Mouse (Mus musculus): ENCODE results near the gene Gfm1.

The Gfm1 gene

GRCm38 (mm10) chr3:67492086-67492869, 62.4 kb downstream of the Gfm1 start:
- in situ Hi-C loops (cut with MboI; ENCODE audit: unreplicated experiment in 2 of 2): loop anchor here (25.0 kb wide), 4 partner anchors 505 to 1955 kb away; partner anchors contain the start of genes Rsrc1 (in 2 of the 2), Shox2 (in 2 of the 2), Il12a (in 1 of the 2) and Tiparp (in 1 of the 2)

- in situ Hi-C loops (cut with MboI; ENCODE audit: unreplicated experiment in 2 of 2): loop anchor here (25.0 kb wide), 4 partner anchors 506 to 1956 kb away; partner anchors contain the start of genes Rsrc1 (in 2 of the 2), Shox2 (in 2 of the 2), Il12a (in 1 of the 2) and Tiparp (in 1 of the 2)
Observed at GRCm38 (mm10) chr3:67493132-67493531, 63.2 kb downstream of the Gfm1 start.

GRCm38 (mm10) chr3:67496310-67496709, 66.4 kb downstream of the Gfm1 start:
- in situ Hi-C loops (cut with MboI; ENCODE audit: unreplicated experiment in 2 of 2): loop anchor here (5.0 to 25.0 kb wide), 5 partner anchors 34 to 1959 kb away; partner anchors contain the start of genes Lxn (in 2 of the 2), Rsrc1 (in 2 of the 2), Shox2 (in 2 of the 2) and Il12a (in 1 of the 2)

- in situ Hi-C loops (cut with MboI; ENCODE audit: unreplicated experiment in 2 of 2): loop anchor here (5.0 to 25.0 kb wide), 5 partner anchors 36 to 1961 kb away; partner anchors contain the start of genes Lxn (in 2 of the 2), Rsrc1 (in 2 of the 2), Shox2 (in 2 of the 2) and Il12a (in 1 of the 2)
Observed at GRCm38 (mm10) chr3:67497998-67498397, 68.1 kb downstream of the Gfm1 start.

- in situ Hi-C loops (cut with MboI; ENCODE audit: unreplicated experiment in 2 of 2): loop anchor here (5.0 to 25.0 kb wide), 5 partner anchors 37 to 1962 kb away; partner anchors contain the start of genes Lxn (in 2 of the 2), Rsrc1 (in 2 of the 2), Shox2 (in 2 of the 2) and Il12a (in 1 of the 2)
Observed at GRCm38 (mm10) chr3:67498773-67499405, 69.0 kb downstream of the Gfm1 start.

- in situ Hi-C loops (cut with MboI; ENCODE audit: unreplicated experiment in 2 of 2): loop anchor here (5.0 to 25.0 kb wide), 5 partner anchors 37 to 1962 kb away; partner anchors contain the start of genes Lxn (in 2 of the 2), Rsrc1 (in 2 of the 2), Shox2 (in 2 of the 2) and Il12a (in 1 of the 2)
Observed at GRCm38 (mm10) chr3:67499406-67499791, 69.5 kb downstream of the Gfm1 start.

- in situ Hi-C loops (cut with MboI; ENCODE audit: unreplicated experiment in 2 of 2): no loop called here
Observed at GRCm38 (mm10) chr3:67503878-67504277, 74.0 kb downstream of the Gfm1 start.

GRCm38 (mm10) chr3:67505286-67505685, 75.4 kb downstream of the Gfm1 start:
- in situ Hi-C loops (cut with MboI; ENCODE audit: unreplicated experiment in 2 of 2): no loop called here

- in situ Hi-C loops (cut with MboI; ENCODE audit: unreplicated experiment in 2 of 2): no loop called here
Observed at GRCm38 (mm10) chr3:67508216-67508892, 78.5 kb downstream of the Gfm1 start.

- in situ Hi-C loops (cut with MboI; ENCODE audit: unreplicated experiment in 2 of 2): loop anchor here (5.0 kb wide), 3 partner anchors 49 to 529 kb away; no protein-coding TSS in a partner anchor
Observed at GRCm38 (mm10) chr3:67512807-67513206, 82.9 kb downstream of the Gfm1 start.

GRCm38 (mm10) chr3:67514801-67515273, 84.9 kb downstream of the Gfm1 start:
- in situ Hi-C loops (cut with MboI; ENCODE audit: unreplicated experiment in 2 of 2): loop anchor here (5.0 kb wide), 3 partner anchors 47 to 527 kb away; no protein-coding TSS in a partner anchor

- in situ Hi-C loops (cut with MboI; ENCODE audit: unreplicated experiment in 2 of 2): no loop called here
Observed at GRCm38 (mm10) chr3:67515274-67515801, 85.4 kb downstream of the Gfm1 start, which contains the start of gene Rarres1. Gene Rarres1 (minus strand): TSS chr3:67515523.

- in situ Hi-C loops (cut with MboI; ENCODE audit: unreplicated experiment in 2 of 2): no loop called here
Observed at GRCm38 (mm10) chr3:67520568-67521143, 90.8 kb downstream of the Gfm1 start.

- in situ Hi-C loops (cut with MboI; ENCODE audit: unreplicated experiment in 2 of 2): no loop called here
Observed at GRCm38 (mm10) chr3:67522709-67523108, 92.8 kb downstream of the Gfm1 start.

GRCm38 (mm10) chr3:67524768-67525167, 94.9 kb downstream of the Gfm1 start:
- in situ Hi-C loops (cut with MboI; ENCODE audit: unreplicated experiment in 2 of 2): no loop called here

All from v-Abl transformed pro-B cells (cell line).